Mouse (Mus musculus): ENCODE results near the gene Mfap2. TPM values are rescaled to one million over a fixed set of nuclear protein-coding genes. Genes with fewer than 3 reads are reported as not detected.

Mfap2 gene
- polyA plus RNA-seq, 2 experiments from 2014 or later = not detected

Other genes with a start within 250 kb of the Mfap2 start
- under 1 TPM in 1 of 2 experiments, not detected in 1; 0.56 TPM for gene Padi4, start 236.2 kb upstream of the Mfap2 start, polyA plus RNA-seq (2017; shearing (Covaris generic))
- under 1 TPM in 1 of 2 experiments, not detected in 1; 0.15 TPM for gene Padi3, start 199.8 kb upstream of the Mfap2 start, polyA plus RNA-seq (2017; shearing (Covaris generic))
- under 1 TPM; 0.20 to 0.29 TPM for gene Padi1, start 164.6 kb upstream of the Mfap2 start, polyA plus RNA-seq (2017; shearing (Covaris generic))
- 1 to 10 TPM; 9.5 to 9.7 TPM for gene Padi2, start 104.1 kb upstream of the Mfap2 start, polyA plus RNA-seq (2017; shearing (Covaris generic))
- 100 to 1,000 TPM; 318 to 321 TPM for gene Sdhb, start 49.2 kb upstream of the Mfap2 start, polyA plus RNA-seq (2017; shearing (Covaris generic))
- 1 to 10 TPM; 5.6 to 7.5 TPM for gene Atp13a2, start 23.5 kb upstream of the Mfap2 start, polyA plus RNA-seq (2017; shearing (Covaris generic))
- 1 to 10 TPM in 1 of 2 experiments, under 1 TPM in 1; 0.98 to 1.4 TPM for gene Crocc, start 50.1 kb downstream of the Mfap2 start, polyA plus RNA-seq (2017; shearing (Covaris generic))
- gene Necap2, start 67.9 kb downstream of the Mfap2 start, polyA plus RNA-seq (2017; shearing (Covaris generic)) = 100 to 1,000 TPM in 1 of 2 experiments, 10 to 100 TPM in 1; 85.5 to 101 TPM
- under 1 TPM; 0.29 to 0.88 TPM for gene Spata21, start 77.9 kb downstream of the Mfap2 start, polyA plus RNA-seq (2017; shearing (Covaris generic))
- 10 to 100 TPM; 51.2 to 77.0 TPM for gene Szrd1, start 129.4 kb downstream of the Mfap2 start, polyA plus RNA-seq (2017; shearing (Covaris generic))
- 1 to 10 TPM; 5.0 to 7.3 TPM for gene Fbxo42, start 137.5 kb downstream of the Mfap2 start, polyA plus RNA-seq (2017; shearing (Covaris generic))
- 1 to 10 TPM; 1.5 to 3.2 TPM for gene Rsg1, start 203.5 kb downstream of the Mfap2 start, polyA plus RNA-seq (2017; shearing (Covaris generic))
- gene Arhgef19, start 229.1 kb downstream of the Mfap2 start, polyA plus RNA-seq (2017; shearing (Covaris generic)) = not detected

All from activated CD4-positive, CD25-positive, alpha-beta regulatory T cell, adult 4 months (primary cell).